Mouse (Mus musculus) adrenal gland, adult 18-20 months (tissue): ENCODE measurements around the gene Calhm6. TPM values are rescaled to one million over a fixed set of nuclear protein-coding genes. Genes with fewer than 3 reads are reported as not detected.
A peak's percentile ranks its signal among the peaks of the same experiment; 100 is the strongest.

Source experiments
- DNase-seq, 2 experiments: peaks; one replicate each; pipeline ENCODE4 v3.0.0; 2021 to 2022; ENCODE audit warnings: low spot score in 2 of 2
- total RNA-seq, 2 experiments: library from RNA; stranded (reverse); gene quantifications; 1 replicate in 1 of 2; 2 replicates in 1 of 2; pipeline ENCODE4 v1.2.3; 2021

Calhm6 gene
- total RNA-seq, 2 experiments from 2014 or later: 0.45 to 0.56 TPM

DNA sequence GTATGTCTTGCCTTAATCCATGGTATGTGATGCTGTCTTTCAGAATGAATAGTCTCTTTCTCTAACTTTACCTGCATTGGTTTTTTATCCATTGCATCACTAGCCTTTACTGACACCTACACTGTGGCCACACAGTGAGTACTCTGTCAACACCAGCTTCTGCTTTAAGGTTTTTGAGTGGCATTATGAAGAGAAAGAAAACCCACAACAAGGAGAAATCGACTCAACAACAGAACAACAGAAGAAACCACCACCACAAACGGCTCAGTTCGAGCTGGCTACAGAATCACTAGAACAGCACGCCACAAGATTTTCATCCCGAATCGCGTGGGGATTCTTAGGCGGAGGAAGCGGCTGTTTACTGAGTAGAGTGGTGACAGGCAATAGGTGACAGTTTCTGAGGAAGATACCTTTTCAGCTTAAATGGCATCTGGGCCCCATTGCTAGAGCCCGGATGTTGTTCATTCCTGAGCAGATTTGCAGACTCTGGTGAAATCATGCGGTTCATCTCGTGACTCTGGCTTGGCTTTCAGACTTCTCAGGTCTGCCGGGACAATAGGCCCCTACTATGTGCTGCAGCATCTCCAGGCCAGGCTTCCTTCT lies 16.8 kb downstream of the Calhm6 start:
- no peak for DNase-seq

GRCm38 (mm10) chr10:34096418-34096883 lies 31.3 kb downstream of the Calhm6 start, which contains the start of gene Calhm5:
Calhm5 (minus strand) TSS chr10:34096519.
- peak in 1 of 2 experiments; percentile 13 for DNase-seq

DNA sequence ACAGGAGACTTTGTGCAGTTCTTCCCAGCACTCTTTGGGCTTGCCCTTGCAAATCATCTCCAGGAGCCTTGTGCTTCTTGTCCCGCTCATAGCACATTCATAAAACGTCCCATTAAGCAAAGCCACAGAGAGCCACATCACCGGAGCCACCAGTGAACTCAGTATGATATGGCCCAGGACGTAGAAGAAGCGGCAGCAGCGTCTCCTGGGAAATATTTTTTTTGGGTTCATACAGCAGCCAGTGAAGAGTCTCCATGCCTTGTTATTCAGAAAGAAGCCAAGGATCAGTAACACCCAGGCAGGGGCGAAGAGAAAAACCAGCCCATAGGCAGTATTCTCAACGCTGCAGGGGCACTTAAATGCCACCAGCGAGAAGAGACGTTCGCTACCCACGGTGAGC lies 31.8 kb downstream of the Calhm6 start:
- no peak for DNase-seq

GRCm38 (mm10) chr10:34095147-34095546 lies 32.6 kb downstream of the Calhm6 start:
- no peak for DNase-seq

DNA sequence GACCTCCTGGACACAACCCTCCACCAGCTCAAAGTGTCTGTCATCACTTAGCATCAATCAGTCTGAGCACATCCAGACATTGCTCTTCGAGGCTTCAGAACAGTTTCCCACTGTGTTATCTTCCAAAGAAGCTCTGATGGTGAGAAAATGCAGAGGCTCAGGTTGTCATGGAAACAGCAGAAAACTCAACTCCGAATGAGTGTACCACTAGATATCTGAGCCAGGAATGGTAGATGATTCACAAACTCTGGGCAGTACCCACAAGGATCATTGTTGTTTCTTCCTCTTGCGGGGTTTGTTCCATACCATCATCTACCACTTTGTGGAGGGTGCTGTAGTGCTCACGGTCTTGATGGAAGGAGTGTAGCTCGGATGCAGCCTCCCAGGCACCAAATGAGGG lies 35.9 kb downstream of the Calhm6 start:
- no peak for DNase-seq

DNA sequence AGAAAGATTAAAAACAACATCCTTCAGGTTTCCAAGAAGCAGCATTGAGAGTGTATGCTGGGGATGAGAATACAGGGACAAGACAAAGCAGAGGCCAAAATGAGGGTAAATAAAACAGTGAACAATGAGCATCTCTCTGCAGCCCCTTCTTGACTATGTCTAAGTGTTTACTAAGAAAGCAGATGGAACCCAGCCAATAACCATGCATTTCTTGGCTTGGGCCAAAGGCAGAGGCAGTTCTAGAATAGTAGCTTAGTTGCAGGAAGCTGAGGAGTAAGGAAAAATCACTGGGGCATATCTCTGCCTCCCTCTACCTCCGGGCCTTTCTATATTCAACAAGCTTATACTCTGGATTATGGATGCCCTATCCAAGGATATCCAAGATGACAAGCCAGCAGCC lies 37.3 kb downstream of the Calhm6 start:
- DNase-seq: no peak

DNA sequence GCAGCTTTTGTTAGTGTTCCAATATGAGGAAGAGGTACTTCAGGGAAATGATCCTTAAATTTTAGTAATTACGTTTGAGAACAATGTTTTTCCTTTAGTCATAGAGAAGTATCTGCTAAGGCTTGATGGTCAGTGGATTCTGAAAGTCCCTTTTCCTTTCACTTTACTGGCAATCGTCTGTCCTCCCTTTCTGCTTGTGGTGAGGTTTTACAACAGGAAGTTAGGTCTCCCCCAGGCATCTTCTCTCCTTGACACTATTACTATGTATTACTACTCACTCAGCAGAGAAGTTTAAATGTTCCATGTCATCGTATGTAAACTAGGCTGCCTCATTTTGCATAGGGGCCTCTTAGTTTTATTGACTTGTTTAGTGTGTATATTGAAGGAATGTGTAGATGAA lies 38.3 kb downstream of the Calhm6 start:
- DNase-seq: no peak

- no peak for DNase-seq
Measured at GRCm38 (mm10) chr10:34088515-34088914, 39.3 kb downstream of the Calhm6 start.

DNA sequence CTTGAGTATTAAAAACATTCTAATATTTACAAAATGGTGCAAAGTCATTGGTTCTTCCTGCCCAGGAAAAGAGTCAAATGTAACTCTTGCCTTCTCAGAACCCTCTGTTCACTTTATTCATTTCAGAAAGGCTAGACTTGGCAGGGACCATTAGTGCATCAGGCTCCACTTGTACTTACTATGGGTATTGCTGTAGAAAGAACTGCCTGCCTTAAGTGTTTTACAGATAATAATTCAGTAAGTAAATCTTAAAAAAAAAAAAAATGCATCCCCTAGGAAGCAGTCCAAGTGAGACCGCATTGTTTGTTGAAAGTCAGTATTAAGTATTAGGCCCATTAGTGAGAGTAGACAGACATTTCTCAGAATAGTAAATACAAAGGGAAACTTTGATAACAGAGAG lies 41.3 kb downstream of the Calhm6 start:
- DNase-seq: no peak

Other genes starting within 250 kb of the Calhm6 start
- under 1 TPM in 1 of 2 experiments, not detected in 1; 0.36 TPM for gene Rsph4a, start 222.9 kb downstream of the Calhm6 start, total RNA-seq
- 10 to 100 TPM; 13.3 to 13.7 TPM for gene Zup1, start 176.7 kb downstream of the Calhm6 start, total RNA-seq
- 100 to 1,000 TPM in 1 of 2 experiments, 10 to 100 TPM in 1; 88.4 to 101 TPM for gene Rwdd1, start 108.4 kb downstream of the Calhm6 start, total RNA-seq
- not detected for gene Trappc3l, start 90.4 kb downstream of the Calhm6 start, total RNA-seq
- gene Calhm4, start 83.7 kb downstream of the Calhm6 start, total RNA-seq: not detected
- gene Calhm5, start 31.5 kb downstream of the Calhm6 start, total RNA-seq: under 1 TPM; 0.32 to 0.33 TPM
- gene Dse, start 79.7 kb upstream of the Calhm6 start, total RNA-seq: 1 to 10 TPM; 8.6 to 9.8 TPM
- gene Tspyl1, start 154.2 kb upstream of the Calhm6 start, total RNA-seq: 10 to 100 TPM; 60.8 to 65.3 TPM
- 10 to 100 TPM; 17.2 to 19.0 TPM for gene Tspyl4, start 169.5 kb upstream of the Calhm6 start, total RNA-seq